Mouse (Mus musculus): Measurements from ENCODE around the gene Tdrd7.

Gene Tdrd7

DNA sequence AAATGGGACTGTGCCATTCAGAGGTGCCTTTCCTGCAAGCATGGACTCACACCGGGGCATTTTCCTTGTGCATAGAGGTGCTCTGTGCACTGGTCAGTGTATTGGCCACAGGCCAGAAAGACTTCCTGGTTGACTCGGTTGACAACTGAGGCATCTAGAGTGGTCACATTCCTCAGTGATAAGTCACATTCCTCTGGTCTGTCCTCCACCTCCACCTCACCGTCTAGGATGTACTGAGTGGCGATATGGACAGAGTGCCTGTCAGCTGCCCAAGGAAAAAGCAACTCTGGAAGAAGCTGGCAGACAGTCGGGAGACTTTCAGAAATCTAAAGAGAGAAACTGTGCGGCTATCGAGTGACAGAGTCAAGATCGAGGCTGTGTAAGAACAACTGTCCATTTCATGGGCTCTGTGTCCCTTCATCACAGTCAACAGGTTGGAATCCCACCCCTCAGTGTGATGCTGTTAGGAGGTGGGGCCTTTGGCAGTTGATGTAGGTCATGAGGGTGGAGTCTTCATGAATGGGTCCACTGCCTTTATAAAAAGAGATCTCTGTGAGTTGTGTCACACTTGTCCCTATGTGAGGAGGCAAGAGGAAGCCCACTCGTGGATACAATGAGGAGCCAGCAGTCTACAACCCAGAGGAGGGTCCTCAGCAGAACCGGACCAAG lies at the start of gene Tdrd7:
Tdrd7 (plus strand) TSS at position 564 of the 669 bp plus-strand sequence.
- in situ Hi-C loops (cut with MboI, MseI): no loop called here

DNA sequence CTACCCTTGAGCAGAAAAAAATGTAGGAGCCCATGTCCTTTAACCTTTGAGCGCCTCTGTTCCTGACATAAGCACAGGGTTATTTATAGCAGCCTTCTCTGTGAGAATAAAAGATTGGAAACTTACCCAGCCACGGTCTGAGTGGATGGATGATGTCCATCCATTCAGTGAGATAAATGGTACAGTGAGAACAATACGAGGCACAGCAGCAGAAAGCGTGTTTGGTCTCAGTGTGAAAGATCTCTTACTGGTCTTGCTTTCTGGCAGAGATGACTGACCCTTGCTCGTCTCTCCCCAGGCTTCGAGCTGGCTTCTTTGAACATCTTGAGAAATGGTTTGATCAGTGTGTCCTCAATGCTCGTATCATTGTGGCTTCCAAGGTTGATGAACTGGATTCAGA lies 48.0 kb upstream of the Tdrd7 start:
- in situ Hi-C loops (cut with MboI, MseI): no loop called here

DNA sequence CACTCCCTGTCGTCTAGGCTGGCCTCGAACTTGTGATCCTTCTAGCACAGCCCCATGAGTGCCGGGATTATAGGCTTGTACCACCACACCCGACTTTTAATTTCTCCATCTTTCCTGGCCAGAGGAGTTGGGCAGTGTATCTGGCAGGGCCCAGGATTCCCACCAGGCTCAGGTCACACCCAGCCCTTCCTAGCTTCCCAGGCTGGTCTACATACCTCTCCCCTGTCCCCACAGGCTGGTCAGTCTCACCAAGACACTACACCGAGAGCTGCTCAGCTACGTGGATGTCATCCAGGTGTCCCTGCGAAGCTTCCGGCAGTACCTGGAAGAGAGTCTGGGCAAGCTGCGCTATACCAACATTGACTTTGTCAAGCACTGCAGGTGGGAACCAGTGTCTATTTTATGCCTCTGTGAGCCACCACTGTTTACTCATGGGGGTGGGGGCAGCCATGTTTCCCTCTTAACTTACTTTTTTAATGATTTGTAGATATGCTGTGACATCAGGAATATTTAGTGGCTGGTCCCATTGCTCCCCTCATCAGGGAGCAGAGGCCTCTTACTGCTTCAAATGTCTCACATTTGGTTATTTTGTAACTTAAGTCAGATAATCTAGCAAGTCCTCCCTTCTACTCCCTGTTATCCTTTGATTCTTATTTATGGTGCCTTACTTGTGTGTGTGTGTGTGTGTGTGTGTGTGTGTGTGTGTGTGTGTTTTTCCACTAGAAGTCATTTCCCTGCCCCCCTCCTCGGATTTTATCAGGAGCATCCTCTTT lies 43.3 kb upstream of the Tdrd7 start:
- in situ Hi-C loops (cut with MboI, MseI): no loop called here

DNA sequence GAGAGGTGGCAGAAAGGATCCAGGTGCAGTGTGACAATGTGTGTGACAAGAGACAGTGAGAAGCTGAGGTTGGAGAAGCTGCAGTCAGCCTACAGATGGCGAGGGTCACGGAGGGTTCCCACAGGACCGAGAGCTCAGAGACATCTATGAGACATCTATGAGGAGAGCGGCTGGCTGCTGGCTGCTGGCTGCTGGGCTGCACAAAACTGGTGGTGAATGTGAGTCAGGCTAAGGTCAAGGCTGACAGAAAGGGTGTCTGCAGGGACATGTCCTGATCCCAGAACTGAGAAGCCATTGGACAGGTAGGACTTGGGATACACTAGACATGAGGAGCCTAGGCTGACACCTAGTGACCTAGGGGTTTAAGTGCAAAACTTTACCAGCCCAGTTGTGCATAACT lies 41.1 kb upstream of the Tdrd7 start:
- in situ Hi-C loops (cut with MboI, MseI): no loop called here

DNA sequence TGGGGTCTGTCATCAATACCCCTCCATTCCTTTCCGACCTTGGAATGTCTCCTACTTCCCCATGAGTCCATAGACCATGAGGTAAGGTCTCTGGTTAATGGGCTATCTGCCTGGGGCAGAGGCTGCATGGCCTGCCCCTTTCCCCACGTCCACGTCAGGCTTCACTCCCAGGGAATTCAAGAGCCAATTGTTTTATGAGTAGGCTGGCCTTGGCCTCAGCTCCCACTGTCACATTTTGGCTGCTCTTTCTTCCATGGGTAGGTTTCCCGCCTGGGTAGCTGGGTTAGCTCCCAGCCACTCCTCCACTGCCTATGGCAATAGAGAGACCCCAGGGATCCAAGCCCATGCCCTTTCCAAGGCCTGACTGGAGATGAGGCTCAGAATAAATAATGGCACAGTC lies 36.6 kb upstream of the Tdrd7 start:
- in situ Hi-C loops (cut with MboI, MseI): no loop called here

DNA sequence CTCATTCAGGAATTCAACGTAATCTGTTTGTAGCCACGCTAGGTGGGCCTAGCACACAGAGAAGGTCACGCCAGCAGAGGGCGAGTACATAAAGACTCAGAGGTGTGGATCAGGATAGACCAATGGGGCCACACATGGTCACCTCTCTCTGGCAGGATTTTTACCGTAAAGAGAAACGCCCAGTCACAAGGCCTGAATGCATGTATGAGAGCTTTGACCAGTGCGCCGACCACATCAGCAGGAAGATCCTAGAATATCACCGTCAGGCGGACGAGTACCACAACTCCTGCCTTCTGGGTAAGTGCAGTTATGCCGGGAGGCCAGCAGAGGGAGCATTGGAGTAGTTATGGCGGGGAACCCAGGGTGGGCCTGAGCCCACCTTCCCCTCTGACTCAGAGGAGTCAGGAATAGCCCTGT lies 23.5 kb upstream of the Tdrd7 start:
- in situ Hi-C loops (cut with MboI, MseI): loop anchor here (10.0 kb wide), 1 partner anchor 183 kb away; no protein-coding TSS in a partner anchor

DNA sequence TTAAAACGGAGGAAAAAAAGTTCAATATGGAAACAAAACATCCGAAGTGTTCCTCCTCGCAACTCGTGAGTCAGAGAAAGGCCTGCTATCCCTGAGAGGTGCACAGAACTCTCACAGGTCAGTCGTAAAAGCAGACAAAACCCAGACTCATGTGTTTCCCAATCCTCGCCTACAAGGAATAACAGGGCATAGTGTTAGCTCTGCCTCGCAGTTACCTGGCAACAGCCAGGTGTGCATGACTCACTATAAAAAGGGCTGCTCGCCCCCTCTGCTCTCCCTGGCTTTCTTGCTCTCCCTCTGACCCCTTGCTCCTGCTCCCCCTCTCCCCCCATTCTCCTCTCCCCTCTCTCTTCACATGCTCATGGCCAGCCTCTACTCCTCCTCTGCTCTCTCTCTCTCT lies 17.4 kb upstream of the Tdrd7 start:
- in situ Hi-C loops (cut with MboI, MseI): loop anchor here (10.0 kb wide), 1 partner anchor 177 kb away; no protein-coding TSS in a partner anchor

DNA sequence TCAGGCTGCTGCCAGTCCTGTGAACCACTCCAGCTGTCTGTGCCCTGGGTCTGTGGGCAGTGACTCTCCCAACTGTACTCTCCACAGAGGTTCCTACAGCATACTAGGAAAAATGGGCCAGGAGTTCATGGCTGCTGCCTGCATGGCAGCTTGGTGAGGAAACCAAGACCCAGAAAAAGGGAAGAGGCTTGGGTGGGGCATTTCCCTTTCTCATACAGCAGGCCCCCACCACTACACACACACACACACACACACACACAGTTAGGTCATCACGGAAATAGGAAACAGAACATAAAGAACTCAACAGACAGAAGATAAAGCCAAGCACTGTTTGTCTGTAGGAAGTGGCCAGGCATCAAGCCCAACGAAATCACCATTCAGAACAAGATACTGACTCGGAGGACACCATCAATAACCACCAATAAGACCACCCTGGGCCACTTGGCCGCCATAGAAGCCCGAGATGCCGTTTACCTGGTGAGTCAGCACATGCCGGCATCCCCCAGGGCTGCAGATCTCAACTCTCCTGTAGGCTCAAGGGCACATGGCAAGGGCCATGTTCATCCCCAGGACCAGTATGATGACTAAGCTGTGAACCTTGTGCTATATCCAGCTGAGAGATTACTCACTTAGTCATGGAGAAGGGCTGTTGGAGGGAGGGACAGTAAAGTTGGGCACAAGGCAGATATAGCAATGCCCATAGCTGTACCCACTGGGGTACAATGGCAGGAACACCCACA lies 15.9 kb upstream of the Tdrd7 start:
- in situ Hi-C loops (cut with MboI, MseI): loop anchor here (10.0 kb wide), 1 partner anchor 176 kb away; no protein-coding TSS in a partner anchor

DNA sequence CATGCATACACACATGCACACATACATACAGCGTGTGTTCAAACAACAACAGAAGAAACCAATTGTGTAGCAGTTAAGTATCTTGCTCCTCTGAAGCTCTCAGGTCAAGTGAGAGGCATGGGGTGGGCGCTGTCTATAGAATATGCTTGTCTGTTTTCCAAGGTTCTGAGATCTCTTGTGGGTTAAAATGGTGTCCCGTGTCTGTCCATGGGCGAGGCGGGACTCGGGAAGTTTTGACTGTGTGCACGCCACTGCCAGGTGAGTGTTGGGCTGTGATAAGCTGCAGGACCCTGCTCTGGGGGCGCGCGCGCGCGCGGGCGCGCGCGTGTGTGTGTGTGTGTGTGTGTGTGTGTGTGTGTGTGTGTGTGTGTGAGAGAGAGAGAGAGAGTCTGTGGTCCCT lies 13.3 kb upstream of the Tdrd7 start:
- in situ Hi-C loops (cut with MboI, MseI): no loop called here

DNA sequence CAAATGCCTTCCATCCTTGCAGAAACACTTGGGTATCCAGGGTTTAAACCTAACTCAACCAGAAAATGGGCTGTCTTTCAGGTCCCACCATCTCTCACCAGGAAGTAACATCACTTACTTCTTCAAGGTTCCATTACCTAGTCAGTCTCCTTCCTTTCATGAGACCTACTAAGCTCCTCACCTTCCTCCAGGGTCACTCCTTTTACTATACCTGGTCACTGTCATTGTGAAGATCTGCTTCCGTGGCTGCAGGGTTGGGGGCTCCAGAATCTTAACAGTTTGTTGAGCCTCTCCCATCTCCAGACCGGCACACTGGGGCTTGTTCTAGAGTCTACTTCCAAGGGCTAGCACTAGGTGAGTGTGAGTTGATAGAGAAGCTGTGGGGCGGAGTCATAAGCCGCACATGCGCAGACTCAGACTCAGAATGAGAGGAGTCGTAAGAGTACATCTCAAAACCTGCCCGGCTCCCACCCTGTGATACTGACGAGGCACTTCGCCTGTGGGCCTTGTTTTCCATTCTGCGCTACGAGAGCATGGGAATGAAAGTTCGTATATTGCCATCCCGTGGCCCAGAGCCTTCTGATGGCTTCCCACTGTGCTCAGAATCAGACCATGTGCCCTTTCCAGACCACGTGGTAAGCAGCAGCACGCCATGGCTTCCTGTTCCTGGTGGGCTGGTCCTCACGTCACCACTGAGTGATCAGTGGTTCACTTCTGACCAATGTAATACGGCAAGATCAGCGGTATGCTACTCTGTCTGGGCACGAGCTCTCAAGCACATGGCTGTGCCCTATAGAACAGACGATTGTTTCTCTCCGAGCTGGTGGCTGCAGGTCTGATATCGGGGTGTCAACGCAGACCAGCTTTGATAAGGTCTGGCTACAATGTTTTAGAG lies 11.9 kb upstream of the Tdrd7 start:
- in situ Hi-C loops (cut with MboI, MseI): no loop called here

DNA sequence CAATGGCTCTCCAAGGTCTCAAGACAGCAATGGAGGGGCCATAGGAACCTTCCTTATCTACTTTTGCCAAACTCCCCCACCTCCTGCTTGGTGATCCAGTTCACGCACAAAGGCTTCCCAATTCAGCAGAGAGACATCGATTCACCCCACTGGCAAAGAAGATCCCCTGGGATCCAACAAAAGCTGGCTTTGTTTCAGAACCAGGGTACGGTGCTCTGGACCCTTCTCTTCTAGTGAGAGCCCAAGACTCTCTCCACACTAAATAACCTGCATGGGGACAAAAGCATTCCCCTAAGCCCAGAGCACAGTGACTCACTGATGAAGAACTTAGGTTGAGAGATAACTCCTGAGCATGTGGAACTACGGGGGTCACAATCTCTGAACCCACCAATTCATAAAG lies 9.9 kb upstream of the Tdrd7 start:
- in situ Hi-C loops (cut with MboI, MseI): no loop called here

DNA sequence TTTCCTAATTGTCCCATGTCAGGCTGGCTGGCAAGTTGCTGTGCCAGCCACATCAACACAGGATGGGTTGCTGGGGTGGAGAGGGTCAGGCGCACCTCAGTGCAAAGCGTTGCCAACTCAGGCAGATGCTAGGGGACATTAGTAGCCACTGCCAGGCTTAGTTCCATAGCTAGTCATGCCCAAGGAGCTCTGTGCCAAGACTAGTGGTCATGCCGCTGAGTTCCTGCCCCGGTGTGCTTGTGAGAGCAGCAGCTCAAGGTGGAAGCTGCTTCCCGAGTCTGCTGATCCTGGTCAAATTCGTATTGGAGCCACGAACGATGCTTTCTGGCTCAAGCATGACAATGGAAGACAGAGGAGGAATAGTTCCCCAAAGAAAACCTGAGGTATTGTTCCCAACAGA lies 9.0 kb upstream of the Tdrd7 start:
- in situ Hi-C loops (cut with MboI, MseI): no loop called here

DNA sequence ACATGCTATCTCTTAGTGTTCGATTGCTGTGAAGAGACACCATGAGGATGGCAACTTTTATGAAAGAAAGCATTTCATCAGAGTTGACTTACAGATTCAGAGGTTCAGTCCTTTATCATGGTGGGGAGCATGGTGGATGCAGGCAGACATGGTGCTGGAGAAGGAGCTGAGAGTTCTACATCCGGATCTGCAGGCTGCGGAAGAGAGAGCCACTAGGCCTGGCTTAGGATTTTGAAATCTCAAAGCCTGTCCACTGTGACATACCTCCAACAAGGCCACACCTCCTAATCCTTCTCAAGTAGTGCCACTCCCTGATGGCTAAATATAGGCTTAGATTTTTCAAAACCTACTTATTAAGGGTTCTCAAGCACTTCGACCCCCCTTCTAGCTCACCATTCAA lies 8.4 kb upstream of the Tdrd7 start:
- in situ Hi-C loops (cut with MboI, MseI): no loop called here

DNA sequence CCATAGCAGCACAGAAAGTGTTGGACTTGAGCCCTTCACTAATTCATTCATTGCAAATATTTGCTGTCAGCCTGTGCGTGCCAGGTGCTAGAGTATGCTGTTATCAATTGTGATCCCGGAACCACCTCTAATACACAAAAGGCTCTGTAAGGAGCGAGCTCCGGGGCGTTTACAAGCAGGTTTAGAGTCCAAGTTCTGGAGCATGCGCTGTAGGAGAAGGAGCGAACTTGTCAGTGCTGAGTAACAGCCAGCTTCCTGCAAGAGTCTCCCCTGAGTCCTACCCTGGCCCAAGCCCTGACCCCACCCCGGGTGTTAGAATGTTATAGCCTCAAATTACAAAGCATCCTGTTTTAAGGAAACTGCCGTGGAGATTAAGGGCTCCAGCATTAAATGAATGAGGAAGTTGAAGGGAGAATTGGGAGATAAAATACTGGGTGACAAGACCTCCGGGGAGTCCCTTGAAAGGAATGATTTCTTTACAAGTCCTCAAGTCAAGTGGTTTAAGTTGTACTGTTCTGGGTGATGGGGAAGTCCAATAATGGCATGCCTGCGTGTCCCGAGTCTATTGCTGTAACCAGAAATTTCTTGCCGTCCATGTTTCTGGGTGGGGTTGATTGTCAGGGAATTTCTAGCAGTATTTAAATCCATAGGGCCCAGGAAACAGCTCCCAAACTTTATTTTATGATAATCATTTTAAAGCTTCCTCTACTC lies 758 bp downstream of the Tdrd7 start:
- in situ Hi-C loops (cut with MboI, MseI): no loop called here

DNA sequence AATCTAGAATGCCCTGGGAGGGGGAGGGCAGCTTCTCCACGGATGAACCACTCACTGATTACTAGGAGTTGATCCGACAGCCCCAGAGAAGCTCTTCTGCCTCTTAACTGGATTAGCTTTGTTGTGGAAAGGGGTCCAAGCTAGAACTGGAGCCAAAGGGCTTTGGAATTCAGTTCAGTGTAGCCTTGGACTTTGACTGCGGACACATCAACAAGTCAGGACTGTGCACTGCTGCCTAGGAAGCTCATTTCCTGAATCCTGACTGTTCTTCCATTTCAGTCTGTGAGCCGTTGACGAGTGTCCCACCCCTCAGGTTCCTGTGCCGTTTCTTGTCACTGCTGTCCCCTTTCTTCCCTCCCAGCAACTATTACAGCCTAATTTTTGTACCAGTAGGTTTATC lies 1.6 kb downstream of the Tdrd7 start:
- in situ Hi-C loops (cut with MboI, MseI): no loop called here

DNA sequence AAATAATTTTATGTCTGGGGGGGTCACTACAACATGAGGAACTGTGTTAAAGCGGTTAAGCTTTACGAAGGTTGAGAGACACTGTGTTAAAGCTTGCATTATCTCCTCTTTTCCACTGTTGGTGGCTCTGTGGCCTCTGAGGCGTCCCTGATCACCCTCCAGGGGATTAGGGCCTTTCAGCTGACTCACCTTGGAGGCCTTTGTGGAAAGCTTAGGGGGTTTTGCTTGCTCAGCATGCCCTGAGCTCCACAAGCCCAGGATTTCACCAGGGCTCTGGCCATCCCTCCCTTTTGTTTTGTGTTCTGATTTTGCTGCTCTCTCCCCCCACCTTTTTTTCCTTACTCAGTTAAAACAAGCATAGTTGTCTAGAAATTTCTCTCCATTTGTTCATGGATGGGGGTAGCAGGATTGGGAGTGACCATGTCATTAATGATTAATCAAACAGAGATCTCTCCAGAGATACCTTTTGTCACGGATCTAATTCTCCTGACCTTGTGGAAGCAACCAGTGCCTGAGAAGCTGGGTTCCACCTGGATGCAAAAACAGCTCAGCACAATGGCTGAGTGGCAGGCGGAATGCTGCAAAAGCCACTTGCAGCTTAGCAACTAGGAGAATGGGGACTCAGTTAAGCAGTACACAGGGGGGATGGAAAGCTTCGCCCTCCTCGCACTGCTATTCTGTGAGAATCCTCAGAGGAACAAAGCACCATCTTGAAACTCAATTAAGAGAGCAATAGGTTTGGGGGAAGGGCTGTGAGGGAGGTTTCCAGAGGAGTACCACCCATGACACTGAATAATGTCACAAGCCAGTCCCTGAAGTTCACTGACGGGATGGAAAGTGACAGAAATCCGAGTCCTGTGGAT lies 2.6 kb downstream of the Tdrd7 start:
- in situ Hi-C loops (cut with MboI, MseI): no loop called here

DNA sequence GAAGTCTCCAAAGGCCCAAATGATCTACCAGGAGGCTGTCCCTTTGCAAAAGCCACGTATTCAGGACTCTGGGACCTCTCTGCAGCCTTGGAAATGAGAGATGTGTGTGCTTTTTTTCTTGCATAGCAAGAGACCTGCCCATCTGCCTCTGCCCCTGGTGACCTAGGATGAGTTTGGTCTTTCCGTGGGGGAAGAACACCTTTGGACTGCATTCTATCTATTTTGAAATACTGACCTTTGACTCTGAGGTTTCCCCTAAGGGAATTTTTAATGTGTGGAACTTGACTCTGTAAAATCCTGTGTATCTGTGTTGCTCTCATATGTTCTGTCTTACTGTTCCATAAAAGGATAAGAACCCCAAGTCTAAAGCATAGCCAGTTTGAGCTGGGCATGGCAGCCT lies 3.9 kb downstream of the Tdrd7 start:
- in situ Hi-C loops (cut with MboI, MseI): no loop called here

DNA sequence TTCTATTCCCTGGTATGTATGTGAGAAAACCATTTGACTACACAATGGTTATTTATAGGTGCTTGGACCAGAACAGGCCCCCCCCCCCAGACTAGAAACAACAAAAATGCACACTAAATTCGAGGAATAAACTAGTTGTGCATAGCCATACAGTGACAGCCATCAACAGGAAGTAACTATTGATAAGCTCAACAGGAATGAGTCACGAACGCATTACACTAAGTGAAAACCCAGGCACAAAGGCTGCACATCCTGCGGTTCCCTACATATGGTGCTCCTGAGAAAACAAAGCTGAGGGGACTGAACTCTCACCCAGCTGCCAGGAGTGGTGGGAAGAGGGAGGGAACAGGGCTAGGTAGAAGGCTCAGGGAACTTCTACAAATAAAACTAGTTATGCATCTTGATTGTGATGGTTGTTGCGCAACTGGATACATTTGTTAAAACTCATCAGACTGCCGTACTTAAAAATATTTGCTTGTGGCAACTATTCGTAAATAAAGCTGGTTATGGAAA lies 5.0 kb downstream of the Tdrd7 start:
- in situ Hi-C loops (cut with MboI, MseI): no loop called here

DNA sequence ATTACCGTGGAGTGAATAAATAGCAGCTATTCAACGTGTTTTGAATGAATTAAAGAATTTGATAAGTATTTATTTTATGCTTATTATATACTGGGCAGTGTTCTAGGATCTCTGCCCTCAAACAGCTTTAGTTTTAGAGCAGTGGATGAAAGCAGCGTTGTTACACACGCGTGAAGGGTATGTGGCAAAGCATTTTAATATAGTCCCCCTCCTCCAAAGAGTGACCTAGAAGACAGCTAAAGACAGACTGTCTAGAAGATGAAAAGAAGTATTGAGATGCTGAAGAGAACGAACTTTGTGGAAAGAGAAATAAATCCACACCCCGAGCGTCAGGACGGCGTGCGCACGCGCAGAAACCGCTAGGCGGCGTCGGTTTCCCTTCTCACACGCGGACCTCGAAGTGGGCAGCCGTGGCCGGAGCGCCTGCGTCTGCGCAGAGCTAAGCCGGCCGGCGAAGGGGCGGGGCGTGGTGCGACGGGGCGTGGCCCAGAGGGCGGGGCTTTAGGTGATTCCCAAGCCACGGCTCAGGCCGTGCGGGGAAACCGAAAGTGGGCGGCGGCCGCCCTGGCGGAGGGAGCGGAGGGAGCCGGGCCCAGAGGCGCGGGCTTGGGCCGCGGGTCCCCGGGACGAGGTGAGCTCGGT lies 6.8 kb downstream of the Tdrd7 start:
- in situ Hi-C loops (cut with MboI, MseI): no loop called here
